In the genomic region with DNA sequence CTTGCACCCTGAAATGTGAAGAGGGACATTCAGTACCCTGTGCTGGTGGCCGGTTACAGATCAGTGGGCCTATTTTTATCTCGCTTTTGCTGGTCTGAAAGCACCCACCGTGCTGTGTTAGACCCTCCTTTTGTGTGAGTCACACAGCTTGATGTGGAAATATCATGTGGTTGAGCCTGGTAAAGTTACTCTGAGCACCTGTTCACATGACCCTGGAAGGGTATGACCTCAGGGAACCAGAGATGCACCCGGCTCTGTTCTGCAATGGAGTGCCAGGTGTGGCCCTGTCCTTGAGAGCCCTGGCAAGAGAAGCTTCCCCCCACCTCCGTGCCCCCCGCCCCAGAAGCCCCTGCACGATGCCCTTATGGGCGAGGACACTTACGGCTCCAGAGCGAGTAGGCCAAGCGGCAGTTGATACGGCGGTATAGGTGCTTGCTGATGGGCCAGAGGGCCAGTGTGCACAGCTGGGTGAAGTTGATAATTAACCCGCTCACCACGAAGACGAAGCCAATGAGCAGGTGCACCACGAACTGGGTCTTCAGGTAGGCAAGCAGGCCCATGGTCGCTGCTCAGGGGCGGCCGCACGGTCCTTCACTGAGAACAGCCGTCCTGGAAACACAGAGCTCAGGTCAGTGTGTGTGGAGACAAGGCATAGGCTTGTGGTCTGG, we compare ENCODE assay signal across 16 mouse cellular contexts. TPM values are rescaled to one million over a fixed set of nuclear protein-coding genes. Genes with fewer than 3 reads are reported as not detected.
DNase-seq lines count a peak whose midpoint lies in the region; ATAC-seq and TF ChIP-seq lines count a peak whose summit lies in the region.
"Had no signal": no experiment of that assay in that cellular context is flagged by ENCODE, and none has a peak within 500 bp of the region (broad histone marks: within the 10 kb centered on the region; RNA-seq: fewer than 3 reads in every experiment).

No protein-coding gene starts in this region.

- no peaks in the 10 kb centered on the region for H3K27me3 ChIP-seq in thymus, adult 2 months (ENCODE audit: control insufficient read depth, insufficient read depth, low read length)
- no peaks in the 10 kb centered on the region for H3K27me3 ChIP-seq in liver, embryonic 14.5 days (ENCODE audit: control insufficient read depth, insufficient read depth, low read length)
- no peaks in the 10 kb centered on the region for H3K27me3 ChIP-seq in heart, embryonic 12.5 days (replicated peaks)
- no peaks in the 10 kb centered on the region for H3K27me3 ChIP-seq in midbrain, embryonic 15.5 days (replicated peaks)
- H3K27me3 ChIP-seq: forebrain, embryonic 15.5 days; neural tube, embryonic 15.5 days had no signal

- WGBS in thymus, adult 2 months: 66% methylated on average over 22 of the region's 22 CpGs
- 72% methylated on average over 22 of the region's 22 CpGs for WGBS in liver, embryonic 14.5 days (ENCODE audit: insufficient replicate concordance)
- WGBS in heart, embryonic 12.5 days: 87% methylated on average over 22 of the region's 22 CpGs
- WGBS in midbrain, embryonic 15.5 days: 96% methylated on average over 22 of the region's 22 CpGs

- H3K4me2 ChIP-seq in liver, embryonic 14.5 days (ENCODE audit: low read depth): no peak overlapping the region
- no peak overlapping the region for H3K4me2 ChIP-seq in heart, embryonic 12.5 days
- no peak overlapping the region for H3K4me2 ChIP-seq in midbrain, embryonic 15.5 days
- H3K4me2 ChIP-seq: forebrain, embryonic 15.5 days; neural tube, embryonic 15.5 days had no signal

- no peak for TF ChIP-seq CTCF in thymus, adult 2 months (IDR thresholded peaks at IDR 0.05; ENCODE audit: borderline replicate concordance, control insufficient read depth, extremely low read depth, insufficient read depth, low read length, poor library complexity)
- TF ChIP-seq CTCF in liver, embryonic 14.5 days (IDR thresholded peaks at IDR 0.05; ENCODE audit: low read depth): no peak

- H3K4me3 ChIP-seq in thymus, adult 2 months (ENCODE audit: control insufficient read depth, insufficient read depth, low read length): no peak overlapping the region
- no peak overlapping the region for H3K4me3 ChIP-seq in liver, embryonic 14.5 days (ENCODE audit: insufficient read depth in 1 of 2, low read depth in 2 of 2, low read length in 2 of 2)
- H3K4me3 ChIP-seq in heart, embryonic 12.5 days: no peak overlapping the region
- H3K4me3 ChIP-seq in midbrain, embryonic 15.5 days: no peak overlapping the region
- H3K4me3 ChIP-seq: forebrain, embryonic 15.5 days; heart, embryonic 10.5 days; neural tube, embryonic 15.5 days had no signal

- no peaks in the 10 kb centered on the region for H3K9me3 ChIP-seq in liver, embryonic 14.5 days (ENCODE audit: control insufficient read depth, low read length)
- no peaks in the 10 kb centered on the region for H3K9me3 ChIP-seq in heart, embryonic 12.5 days (replicated peaks)
- no peaks in the 10 kb centered on the region for H3K9me3 ChIP-seq in midbrain, embryonic 15.5 days
- H3K9me3 ChIP-seq: forebrain, embryonic 15.5 days; heart, embryonic 10.5 days; neural tube, embryonic 15.5 days had no signal

- peaks cover 36% of the 10 kb centered on the region for H3K4me1 ChIP-seq in thymus, adult 2 months (replicated peaks; ENCODE audit: control insufficient read depth, insufficient read depth, low read length)
- H3K4me1 ChIP-seq in liver, embryonic 14.5 days (replicated peaks; ENCODE audit: control insufficient read depth in 2 of 2, insufficient read depth in 2 of 2, low read length in 1 of 2): no peaks in the 10 kb centered on the region
- peaks cover 6% of the 10 kb centered on the region; the same call in 1 of the 2 replicates for H3K4me1 ChIP-seq in heart, embryonic 12.5 days (replicated peaks)
- H3K4me1 ChIP-seq in midbrain, embryonic 15.5 days: no peaks in the 10 kb centered on the region
- H3K4me1 ChIP-seq: forebrain, embryonic 15.5 days; neural tube, embryonic 15.5 days had no signal

- DNase-seq in gastrocnemius, adult 18-20 months (ENCODE audit: low spot score): peak; percentile 63
- DNase-seq in gastrocnemius, postnatal 10 days: no peak
- no peak for DNase-seq in thymus, adult 2 months
- DNase-seq in thymus, postnatal 36 days: no peak
- DNase-seq in liver, embryonic 14.5 days (ENCODE audit: low read depth in 3 of 3, low spot score in 3 of 3): no peak
- DNase-seq in embryo, embryonic 9.5 days (ENCODE audit: extremely low spot score): no peak
- DNase-seq: cerebellum, adult 11-12 months; gastrocnemius, postnatal 14 days; heart, postnatal 4 days; lung, postnatal 36 days; thymus, adult 18-20 months had no signal

- ATAC-seq in liver, embryonic 14.5 days (ENCODE audit: insufficient read depth): 0 out of 2 replicates have a peak, but pooled peaks have one; percentile 14
- ATAC-seq in heart, embryonic 12.5 days (ENCODE audit: insufficient number of reproducible peaks, low FRiP score): no peak
- no peak for ATAC-seq in midbrain, embryonic 15.5 days (replicated peaks)
- ATAC-seq: forebrain, embryonic 15.5 days had no signal

- H3K36me3 ChIP-seq in thymus, adult 2 months (ENCODE audit: control insufficient read depth, insufficient read depth, low read length): peaks cover 37% of the 10 kb centered on the region
- no peaks in the 10 kb centered on the region for H3K36me3 ChIP-seq in liver, embryonic 14.5 days (replicated peaks; ENCODE audit: control insufficient read depth, insufficient read depth, low read depth)
- H3K36me3 ChIP-seq in heart, embryonic 12.5 days: peaks cover 46% of the 10 kb centered on the region
- peaks cover 18% of the 10 kb centered on the region for H3K36me3 ChIP-seq in midbrain, embryonic 15.5 days (replicated peaks)

- no peak for TF ChIP-seq POLR2A in thymus, adult 2 months (IDR thresholded peaks at IDR 0.05; ENCODE audit: control insufficient read depth, extremely low read depth, insufficient read depth, low read length, poor library complexity)

- H3K9ac ChIP-seq in liver, embryonic 14.5 days (replicated peaks): no peak overlapping the region
- no peak overlapping the region for H3K9ac ChIP-seq in heart, embryonic 12.5 days
- no peak overlapping the region for H3K9ac ChIP-seq in midbrain, embryonic 15.5 days
- H3K9ac ChIP-seq: forebrain, embryonic 15.5 days; neural tube, embryonic 15.5 days had no signal

- no peak for TF ChIP-seq EP300 in liver, embryonic 14.5 days (IDR thresholded peaks at IDR 0.05; ENCODE audit: low read depth)

- peak overlapping the region; percentile 26 for H3K27ac ChIP-seq in thymus, adult 2 months (ENCODE audit: control insufficient read depth, insufficient read depth, low read length)
- no peak overlapping the region for H3K27ac ChIP-seq in liver, embryonic 14.5 days
- H3K27ac ChIP-seq in heart, embryonic 12.5 days (ENCODE audit: poor library complexity, severe bottlenecking): no peak overlapping the region
- H3K27ac ChIP-seq in midbrain, embryonic 15.5 days: no peak overlapping the region
- H3K27ac ChIP-seq: forebrain, embryonic 15.5 days; heart, embryonic 10.5 days; neural tube, embryonic 15.5 days had no signal

RNA-seq across cellular contexts. Expression of a gene that starts 43.2 kb away (rescaled TPM):
- 10 to 100 TPM; 37.9 to 41.4 TPM for total RNA-seq in gastrocnemius, adult 18-20 months (2021)
- 10 to 100 TPM; 35.2 to 37.9 TPM for total RNA-seq in gastrocnemius, postnatal 10 days (2021)
- polyA plus RNA-seq in thymus, adult 2 months (2012; rRNA removed): 96.0 and 105 TPM in 2 replicates
- polyA plus RNA-seq in liver, embryonic 14.5 days (2012; rRNA removed): 19.8 and 20.1 TPM in 2 replicates
- 15.8 and 20.5 TPM in 2 replicates for polyA plus RNA-seq in liver, embryonic 14.5 days (2014; fragmentation: Nextera tagmentation; extraction: Ambion mirVana)
- polyA plus RNA-seq in heart, embryonic 12.5 days (2016; fragmentation: Nextera tagmentation; extraction: Ambion mirVana): 14.5 and 16.1 TPM in 2 replicates
- 27.2 and 29.2 TPM in 2 replicates for polyA plus RNA-seq in midbrain, embryonic 15.5 days (2015; fragmentation: Nextera tagmentation; extraction: Ambion mirVana)
